Mouse (Mus musculus) yolk sac, embryonic 10.5 days (tissue): ENCODE measurements around the gene Runx1.

ENCODE experiments used
- DNase-seq: peaks from one replicate; pipeline ENCODE4 v3.0.0-alpha.2; 2017; ENCODE audit warnings: low spot score

Runx1 gene

DNA sequence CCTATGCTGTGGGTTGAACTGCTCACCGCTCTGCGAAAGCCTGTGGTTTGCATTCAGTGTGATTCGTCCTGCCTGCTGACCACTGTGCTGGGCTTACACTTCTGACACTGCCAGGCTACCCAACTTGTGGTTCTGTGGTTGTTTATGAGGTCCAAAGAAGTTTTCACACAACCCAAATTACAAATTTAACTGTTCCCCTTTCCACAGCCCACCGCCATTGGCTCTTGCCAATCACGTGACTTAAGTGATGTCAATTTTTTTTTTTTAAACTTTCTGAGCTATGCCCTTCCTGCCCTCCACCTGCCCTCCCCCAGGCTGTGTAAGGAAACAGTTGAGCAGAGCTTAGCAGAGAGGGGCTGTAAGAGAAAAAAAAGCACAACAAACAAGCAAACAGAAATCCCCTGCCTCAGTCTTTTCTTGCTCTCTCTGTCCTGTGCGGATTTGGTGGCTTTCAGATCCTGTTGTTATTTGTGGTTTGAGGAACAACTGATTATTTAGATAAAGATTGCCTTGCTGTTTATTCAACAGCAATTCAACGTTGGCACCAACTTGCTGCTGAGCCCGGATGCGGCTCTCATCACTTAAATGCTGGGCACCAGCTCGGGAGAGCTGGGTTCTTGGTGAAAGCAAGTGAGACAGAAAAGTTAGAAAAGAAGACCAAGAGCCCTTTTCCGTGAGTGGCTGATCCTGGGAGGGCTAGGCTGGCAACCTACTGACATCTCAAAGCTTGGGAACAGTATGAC, at the start of gene Runx1:
TSS of gene Runx1 (minus strand) at position 242 of the 743 bp plus-strand sequence.
- no peak for DNase-seq

DNA sequence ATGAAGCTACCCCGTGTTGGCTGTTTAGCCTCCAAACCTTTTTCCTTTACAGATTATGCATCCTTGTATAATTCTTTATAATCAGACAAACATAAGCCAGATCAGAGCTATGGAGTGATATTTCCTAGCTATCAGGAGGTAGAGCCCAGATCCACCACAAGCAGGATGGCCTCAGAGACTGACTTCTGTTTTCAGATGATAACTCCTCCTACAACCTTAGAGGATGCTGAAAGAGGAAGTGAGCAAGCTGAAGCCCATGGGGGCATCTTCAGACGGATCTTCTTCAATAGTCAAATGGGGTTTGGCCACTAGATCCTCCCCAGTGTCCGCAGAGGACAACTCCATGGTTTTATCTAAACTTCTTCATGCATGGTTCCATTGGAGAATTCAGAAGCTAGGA, 48.1 kb upstream of the Runx1 start:
- DNase-seq: no peak

DNA sequence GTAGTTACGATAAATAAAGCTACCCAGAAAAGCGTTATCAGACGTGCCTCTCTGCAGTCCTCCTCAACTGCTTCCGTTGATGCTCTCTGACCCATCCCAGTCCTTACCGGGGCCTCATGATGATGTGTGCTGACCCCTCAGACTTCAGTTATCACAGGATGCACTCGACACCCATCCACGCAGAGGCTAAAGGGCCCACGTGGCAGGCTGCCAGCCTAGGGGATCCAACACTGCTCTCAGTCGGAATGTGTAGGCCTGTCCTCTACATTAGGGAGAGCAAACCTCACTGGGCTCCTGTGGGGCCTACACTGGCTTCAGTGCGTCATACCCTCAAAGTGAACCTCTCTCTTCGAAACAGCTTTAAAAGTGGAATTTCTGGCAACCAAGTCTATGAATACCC, 45.8 kb upstream of the Runx1 start:
- DNase-seq: no peak

DNA sequence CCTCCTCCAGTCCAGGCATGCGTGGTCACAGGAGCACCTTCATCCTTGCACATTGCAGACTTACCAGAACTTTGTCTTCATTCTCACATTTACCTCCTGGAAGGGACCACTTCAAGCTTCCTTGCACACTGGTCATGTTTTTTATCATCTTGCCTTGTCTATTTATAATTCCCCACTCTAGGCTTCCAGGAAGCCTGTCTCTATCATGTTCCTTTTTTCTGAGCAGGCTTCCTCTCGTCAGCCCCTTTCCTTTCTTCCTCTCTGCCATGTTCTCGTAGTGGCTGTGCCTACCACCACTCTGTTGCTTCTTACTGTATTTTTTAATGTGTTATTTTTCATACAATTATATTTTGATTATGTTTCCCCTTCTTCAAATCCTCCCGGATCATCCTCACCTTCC, 42.6 kb upstream of the Runx1 start:
- no peak for DNase-seq

DNA sequence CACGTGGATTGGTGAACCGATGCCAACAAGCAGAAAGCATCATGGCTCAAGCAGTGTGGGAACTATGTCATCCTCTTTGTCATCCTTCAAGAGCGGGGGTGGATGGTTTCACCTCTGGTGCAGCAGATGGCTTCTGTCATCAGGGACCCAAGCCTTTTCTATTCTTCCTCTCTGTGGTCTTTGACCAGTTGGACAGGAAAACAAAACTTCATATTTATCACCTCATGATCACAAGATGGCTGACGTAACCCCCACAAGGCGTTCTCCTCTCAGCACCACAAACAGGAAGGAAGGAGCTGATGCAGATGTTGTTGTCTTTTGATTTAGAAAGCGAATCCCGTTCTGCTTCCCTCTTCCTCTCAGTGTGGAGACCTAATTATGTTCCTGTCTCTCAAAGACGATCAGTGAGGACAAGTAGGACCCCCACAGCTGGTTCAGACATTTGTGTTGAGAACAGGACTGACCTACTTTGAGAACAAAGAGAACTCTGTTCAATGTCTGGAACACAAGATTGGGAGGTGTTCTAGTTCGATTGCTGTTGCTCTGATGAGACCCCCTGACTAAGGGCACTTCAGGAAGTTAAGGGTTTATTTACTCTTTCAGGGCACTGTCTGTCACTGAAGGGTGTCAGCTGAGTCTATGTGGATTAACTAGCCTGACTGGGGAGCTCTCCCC, 41.4 kb upstream of the Runx1 start:
- no peak for DNase-seq

DNA sequence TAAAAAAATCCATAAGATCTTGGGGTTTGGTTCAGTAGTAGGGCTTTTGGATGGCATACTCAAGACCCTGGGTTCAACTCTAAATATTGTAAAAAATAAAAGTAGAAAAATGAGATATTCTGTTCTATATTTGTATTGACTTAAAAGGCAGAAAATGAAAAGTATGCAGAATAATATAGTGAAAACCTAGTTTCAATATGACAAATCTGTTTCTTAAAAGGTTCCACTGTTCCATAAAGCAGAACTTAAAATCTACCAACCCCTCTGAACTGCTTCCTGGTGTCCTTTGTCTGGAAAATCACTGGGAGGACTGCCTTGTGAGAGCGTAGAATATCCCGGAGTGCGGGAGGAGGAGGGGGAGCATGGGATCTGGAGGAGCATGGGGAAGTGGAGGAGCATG, 39.4 kb upstream of the Runx1 start:
- DNase-seq: no peak

DNA sequence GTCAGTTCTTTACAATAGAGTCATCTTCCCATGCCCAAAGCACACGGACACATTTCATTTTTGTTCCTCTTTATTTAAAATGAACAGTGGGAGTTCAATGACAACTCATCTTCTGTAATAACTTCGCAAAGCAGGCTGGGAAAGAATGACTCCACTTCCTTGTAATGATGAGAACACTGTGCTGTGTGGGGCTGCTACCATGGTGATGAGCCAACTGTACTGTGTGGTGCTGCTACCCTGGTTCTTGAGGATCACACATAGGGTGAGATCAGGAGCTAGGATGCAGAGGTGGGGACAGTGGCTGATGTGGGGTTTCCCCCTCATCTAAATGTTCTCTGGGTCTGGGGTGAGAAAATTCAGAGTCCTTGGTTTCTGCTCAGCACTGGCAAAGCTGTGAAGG, 38.2 kb upstream of the Runx1 start:
- DNase-seq: no peak

DNA sequence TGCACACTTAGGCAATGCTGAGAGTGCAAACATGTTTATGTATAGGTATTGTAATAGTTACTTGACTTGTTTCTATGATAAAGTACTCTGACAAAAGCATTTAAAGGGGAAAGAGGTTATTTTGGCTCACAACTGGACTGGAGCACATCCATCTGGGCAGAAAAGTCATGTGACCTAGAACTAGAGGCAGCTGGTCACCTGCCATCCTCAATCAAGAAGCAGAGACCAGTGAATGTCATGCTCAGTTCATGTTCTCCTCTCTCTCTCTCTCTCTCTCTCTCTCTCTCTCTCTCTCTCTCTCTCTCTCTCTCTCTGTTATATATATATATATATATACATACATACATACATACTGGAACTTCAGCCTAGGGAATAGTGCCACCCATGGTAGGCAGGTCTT, 37.2 kb upstream of the Runx1 start:
- DNase-seq: no peak

DNA sequence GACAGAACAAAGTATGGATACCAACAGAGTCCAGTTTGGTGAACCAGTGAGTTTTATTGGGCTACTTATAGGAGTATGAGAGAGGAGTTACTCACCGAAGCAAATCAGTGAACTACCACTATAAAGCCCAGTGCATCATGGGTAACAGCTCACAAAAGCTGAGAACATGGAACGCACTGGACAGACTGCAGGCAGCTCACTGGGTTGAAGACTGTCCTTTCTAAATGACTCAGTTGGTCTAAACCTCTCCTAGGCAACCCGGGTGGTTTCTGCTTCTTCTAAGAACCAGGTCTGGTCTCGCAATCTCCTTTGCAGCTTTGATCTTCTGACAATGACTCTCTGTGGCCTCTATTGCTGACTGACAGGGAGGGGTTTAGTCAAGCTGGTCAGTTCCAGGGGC, 36.5 kb upstream of the Runx1 start:
- DNase-seq: no peak

DNA sequence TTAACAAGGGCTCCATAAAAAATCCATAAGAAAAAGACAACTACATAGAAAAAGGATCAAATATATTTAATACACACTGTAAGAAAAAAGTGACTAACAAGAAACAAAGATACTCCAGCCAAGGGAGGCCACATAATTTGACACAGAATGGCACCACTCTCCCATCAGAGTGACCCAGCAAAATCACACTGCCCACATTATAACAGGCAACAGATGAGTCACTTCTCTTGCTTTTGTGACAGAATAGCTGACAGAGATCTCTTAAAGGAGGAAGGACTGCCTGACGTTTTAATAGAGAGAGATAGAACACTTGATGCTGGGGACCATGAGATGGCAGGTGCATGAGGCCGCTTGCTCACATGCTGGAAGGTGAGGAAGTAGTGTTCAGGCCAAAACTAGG, 35.6 kb upstream of the Runx1 start:
- no peak for DNase-seq

DNA sequence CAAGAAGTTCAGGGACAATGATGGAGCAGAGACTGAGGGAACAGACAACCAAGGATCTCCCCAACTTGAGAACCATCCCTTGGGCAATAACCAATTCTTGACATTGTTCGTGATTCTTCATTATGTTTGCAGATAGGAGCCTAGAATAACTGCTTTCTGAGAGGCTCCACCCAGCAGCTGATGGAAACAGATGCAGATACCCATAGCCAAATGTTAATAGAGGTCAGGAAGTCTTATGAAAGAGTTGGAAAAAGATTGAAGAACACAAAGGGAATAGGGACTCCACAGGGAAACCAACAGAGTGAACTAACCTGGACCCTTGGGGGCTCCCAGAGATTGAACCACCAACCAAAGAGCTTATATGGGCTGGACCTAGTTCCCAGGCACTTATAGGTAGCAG, 34.7 kb upstream of the Runx1 start:
- DNase-seq: no peak

DNA sequence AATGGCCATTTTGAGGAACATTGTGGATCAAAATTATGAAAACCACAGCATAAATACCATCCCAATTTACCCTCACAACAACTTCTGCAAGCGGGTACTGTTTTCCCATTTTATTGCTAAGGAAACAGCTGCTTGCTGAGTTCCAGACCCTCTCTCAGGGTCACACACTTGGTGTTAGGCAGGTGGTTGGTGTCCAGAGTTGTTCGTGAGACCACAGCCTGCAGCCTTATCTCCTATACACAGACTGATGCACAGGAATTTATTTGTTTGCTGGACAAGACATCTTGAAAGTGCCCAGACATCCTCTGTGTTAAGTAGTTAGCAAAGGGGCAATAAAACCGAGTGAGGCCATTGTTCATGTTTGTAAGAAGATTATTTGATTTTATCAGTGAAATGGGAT, 30.8 kb upstream of the Runx1 start:
- no peak for DNase-seq

DNA sequence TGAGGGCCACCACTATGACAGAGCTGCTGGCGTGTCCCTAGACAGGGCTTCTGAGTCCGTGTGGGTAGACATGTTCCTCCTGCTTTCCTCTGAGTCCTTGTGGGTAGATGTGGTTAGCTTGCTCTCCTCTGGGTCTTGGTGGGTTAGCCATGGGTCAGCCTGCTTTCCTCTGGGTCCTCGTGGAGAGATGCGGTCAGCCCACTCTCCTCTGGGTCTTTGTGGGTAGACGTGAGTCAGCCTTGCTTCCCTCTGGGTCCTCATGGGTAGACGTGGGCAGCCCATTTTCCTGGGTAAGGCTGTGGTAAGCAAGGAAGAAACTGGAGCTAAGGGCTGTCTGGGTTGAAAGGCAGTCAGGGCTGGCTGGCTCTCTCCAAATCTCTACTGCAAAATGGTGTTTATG, 26.3 kb upstream of the Runx1 start:
- no peak for DNase-seq

DNA sequence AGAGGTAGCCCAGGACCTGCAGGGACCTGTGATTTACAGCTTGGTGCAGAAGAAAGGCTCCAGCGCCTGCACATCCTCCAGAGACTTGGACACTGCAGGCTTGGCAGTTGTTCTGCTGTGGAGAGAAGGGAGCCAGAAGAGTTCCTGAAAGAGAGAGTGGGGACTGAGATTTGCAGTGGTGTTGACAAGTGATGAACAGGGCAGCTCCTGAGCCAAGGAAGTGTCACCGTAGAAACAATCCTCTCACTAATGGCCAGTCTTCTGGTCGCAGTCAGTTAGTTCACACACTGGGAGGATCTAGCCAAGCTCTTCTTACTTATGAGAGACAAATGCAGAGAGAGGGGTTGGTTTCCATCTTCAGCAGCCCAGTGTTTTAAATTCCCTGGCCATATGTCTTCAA, 24.5 kb upstream of the Runx1 start:
- no peak for DNase-seq

DNA sequence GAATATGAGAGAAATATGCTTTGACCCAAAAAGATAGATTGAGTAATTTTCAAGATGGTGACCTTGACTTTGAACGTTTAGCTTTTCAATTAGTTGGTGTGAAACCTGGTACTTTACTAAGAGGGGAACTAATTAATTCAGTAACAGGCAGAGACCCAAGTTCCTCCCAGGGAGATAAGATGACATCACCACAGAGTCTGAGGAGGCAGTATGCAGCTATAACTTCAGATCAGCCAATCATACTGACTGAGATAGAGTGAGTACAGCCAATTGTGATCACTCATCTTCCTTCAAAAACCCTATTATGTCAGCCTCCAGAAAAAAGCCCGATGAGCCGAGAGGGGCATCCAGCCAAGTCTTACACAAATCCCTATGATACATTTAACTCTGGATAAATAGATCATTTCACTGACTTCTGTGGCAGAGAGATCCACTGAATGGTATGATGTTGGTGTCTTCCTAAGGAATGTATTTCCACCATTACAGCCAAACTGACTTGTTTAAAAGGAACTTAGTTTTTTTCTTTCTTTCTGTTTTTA, 21.9 kb upstream of the Runx1 start:
- DNase-seq: no peak

DNA sequence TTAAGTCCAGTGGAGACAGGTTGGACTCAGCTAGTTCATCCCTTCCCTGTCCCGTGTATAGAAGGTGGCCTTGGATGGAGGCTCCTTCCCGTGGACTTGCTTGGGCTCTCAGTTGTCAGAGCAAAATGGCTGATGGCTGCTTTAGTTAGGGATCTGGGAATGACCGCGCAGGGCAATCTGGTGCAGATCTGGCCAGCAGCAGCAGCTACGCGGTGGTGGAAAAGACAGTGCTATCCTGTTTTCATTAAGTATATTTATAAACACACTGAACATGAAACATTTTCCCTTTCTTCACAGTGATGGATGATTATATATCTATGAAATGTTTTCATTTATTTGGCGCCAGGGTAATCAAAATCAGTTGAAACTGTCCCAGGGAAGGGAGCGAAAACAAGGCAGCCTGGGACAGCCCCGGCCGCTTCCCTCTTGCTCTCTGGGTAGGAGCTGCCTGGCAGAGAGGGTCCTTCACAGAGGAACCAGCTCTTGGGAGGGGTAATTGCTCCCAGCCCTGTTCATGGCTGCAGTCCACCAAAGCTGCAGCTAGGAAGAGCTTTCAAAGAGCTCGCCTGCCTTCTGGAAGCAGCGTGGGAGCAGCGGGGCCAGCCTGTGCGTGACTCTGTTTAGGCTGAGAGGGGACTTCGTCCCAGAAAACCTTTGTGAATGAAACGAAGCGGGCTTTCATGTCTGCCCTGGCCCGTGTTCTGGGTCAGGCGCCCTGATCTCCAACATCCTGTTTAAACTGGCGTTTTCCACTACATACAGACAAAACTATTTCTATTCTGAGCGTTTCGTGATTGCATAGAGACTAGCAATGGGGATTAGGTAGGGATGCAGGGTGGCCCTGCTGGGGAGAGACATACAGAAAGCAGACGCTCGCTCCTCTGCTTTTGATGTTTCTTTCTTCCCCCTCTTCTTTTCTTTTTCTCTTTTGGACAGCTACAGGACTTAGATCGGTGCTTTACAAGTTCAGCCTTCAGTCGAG, 19.6 kb upstream of the Runx1 start:
- peak; percentile 17 for DNase-seq

DNA sequence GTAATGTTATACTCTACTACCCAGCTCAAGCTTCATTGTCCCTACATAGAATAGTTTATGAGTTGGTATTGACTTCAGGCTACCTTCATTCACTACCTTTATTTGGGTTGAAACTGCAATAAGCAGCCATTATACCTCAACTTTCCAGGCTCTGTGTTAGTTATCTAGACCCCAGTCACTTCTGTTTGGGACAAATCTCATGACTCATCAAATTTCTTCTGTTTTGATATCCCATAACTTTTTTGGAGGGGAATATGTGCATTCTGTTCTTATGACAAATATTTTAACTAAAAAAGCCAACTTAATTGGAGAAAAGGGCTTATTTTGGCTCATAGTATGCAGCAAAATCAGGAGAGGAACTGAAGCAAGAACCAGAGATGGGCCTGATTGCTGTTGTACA, 12.8 kb upstream of the Runx1 start:
- no peak for DNase-seq

DNA sequence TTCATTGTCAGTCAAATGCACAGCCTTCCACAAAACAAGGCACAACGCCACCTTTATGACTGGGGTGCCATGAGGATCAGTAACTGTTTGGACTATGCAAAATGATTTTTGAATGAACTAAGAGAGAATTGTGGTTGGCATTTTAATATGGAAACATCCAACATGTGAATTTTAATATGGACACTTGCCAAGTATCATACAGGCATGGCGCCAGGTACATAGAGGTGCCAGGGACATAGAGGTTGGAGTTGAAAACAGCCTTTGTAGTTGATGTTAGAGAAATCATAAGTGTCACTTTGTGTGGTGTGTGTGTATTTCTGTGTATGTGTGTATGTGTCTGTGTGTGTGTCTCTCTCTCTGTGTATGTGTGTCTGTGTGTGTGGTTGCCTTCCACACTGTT, 5.4 kb upstream of the Runx1 start:
- DNase-seq: no peak

DNA sequence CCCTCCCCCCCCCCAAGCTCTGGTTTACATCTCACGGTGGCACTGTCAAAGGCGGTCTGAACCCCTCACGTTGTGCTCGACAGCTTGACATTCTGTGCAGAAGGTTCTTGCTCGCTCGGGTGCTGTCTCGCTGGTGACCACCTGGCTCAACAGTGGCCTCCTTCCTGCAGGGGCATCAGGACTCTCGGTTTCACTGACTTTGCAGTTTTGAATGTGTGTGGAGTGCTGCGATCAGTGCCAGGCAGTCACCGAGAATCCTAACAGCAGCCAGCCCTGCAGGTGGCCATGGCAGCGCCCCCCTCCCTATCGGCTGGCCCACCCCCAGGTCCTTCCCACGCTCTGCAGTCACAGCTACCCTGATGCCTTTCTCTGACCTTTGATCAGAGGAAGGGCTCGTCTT, 4.5 kb upstream of the Runx1 start:
- DNase-seq: no peak

DNA sequence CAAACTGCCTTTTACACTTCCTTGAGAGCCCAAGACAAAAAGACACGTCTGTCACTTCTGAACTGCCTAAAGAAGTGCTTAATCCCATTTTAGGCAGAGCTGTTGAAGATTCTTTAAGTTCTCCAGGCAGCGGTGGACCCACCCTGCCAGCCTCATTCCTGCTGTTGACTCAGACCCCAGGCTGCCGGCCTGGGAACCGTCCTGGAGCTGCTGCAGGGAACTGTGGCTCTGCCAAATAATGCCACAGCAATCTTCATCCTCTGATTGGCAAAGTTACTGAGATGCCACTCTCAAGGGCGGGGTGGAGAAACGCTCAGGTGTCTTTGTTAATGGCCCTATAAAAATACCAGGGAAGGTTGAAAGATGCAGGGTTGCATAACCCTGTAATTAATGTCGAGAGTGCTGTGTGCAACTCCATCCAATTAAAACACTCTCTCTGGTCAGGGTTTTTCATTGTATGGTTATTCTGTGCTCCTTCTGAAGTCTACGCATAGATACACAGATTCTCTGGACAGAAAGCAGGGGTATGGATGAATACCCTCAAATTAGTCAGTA, 2.4 kb upstream of the Runx1 start:
- DNase-seq: no peak

DNA sequence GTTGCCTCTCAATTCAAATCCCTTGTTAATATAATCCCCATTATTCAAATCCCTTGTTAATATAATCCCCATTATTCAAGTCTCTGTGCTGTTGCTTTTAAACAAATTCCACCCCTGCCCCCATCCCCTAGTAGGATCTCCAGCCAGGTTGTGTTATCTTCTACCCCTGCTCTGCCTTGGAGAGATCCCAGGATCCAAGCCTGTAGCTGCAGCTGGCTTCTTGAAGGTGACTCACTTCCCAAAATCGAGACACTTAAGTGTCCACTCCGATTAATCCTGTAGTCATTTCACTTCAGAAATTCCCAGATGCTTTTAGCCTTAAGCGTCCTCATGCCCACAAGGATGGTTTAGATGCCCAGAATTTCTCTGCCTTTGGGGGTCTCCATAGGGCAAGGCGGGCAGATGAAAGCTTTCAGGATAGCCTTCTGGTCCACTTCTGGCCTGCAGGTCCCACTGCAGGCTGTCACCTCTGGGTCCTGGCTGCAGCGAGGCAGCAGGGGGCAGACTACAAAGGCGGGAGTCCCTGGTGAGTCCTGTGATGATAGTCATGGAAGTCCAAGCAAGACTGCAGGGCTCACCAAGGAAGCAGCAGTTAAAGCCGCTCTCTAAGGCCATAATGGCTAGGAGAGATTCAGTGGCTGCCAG, 1.8 kb upstream of the Runx1 start:
- no peak for DNase-seq

DNA sequence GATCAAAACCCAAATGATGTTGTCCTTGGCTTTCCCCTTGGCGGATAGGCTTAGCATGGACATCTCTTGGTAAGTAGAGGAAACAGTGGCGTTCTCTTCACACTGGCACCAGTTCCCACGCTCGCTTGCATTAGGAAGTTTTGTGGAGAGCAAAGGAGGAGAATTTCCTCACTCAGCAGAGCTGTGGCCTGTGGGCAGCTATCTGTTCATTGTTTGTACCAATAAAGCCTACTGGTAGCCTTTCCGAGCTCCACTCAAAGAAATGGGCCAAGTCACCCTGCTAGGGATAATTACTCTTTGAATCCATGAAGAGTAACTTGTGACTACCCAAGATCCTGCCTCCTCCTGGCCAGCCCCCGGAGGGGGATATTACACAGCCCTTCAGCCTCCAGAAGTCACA, 734 bp upstream of the Runx1 start:
- DNase-seq: no peak
